In the genomic region with DNA sequence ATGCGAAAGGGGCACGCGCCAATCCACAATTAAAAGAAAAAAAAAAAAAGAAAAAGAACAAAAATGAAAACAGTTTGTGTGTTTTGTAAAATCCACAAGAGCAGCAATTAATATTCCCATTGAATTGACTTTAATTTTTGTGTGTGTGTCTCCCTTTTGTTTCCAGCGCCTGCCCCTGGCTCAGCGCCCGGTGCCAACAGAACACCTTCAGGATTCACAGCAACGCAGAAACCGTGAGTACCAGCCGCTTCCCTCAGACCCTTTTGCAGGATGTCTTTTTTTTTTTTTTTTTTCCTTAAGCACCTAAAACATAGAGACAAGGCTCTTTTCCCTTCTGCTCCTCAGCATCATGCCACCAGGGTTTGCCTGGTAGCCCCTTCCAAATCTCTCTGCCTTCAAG, we compare ENCODE assay signal across 12 mouse cellular contexts.
A peak's percentile ranks its signal among the peaks of the same experiment; 100 is the strongest.
DNase-seq lines count a peak whose midpoint lies in the region; ATAC-seq lines count a peak whose summit lies in the region.
"Had no signal": no experiment of that assay in that cellular context is flagged by ENCODE, and none has a peak within 500 bp of the region (broad histone marks: within the 10 kb centered on the region; RNA-seq: fewer than 3 reads in every experiment).

No protein-coding gene starts in this region.

- ATAC-seq in forebrain, embryonic 12.5 days (ENCODE audit: low FRiP score), result no peak
- ATAC-seq in forebrain, embryonic 11.5 days (replicated peaks; ENCODE audit: low FRiP score), result no peak
- ATAC-seq in neural tube, embryonic 11.5 days (ENCODE audit: insufficient read depth, low FRiP score, low TSS enrichment), result no peak
- ATAC-seq in hindbrain, embryonic 16.5 days, result no peak
- no peak for ATAC-seq in monocyte, adult 5-6 weeks (replicated peaks; ENCODE audit: insufficient number of reproducible peaks, low FRiP score, low TSS enrichment, poor library complexity, severe bottlenecking)
- no peak for ATAC-seq in heart, embryonic 12.5 days (ENCODE audit: insufficient number of reproducible peaks, low FRiP score)

- no peak overlapping the region for H3K9ac ChIP-seq in forebrain, embryonic 12.5 days
- H3K9ac ChIP-seq in forebrain, embryonic 11.5 days (ENCODE audit: low read length), result no peak overlapping the region
- H3K9ac ChIP-seq in neural tube, embryonic 11.5 days (ENCODE audit: low read length), result no peak overlapping the region
- peak overlapping the region; percentile 60 for H3K9ac ChIP-seq in hindbrain, embryonic 16.5 days (ENCODE audit: low read depth, low read length)
- H3K9ac ChIP-seq in heart, embryonic 12.5 days, result no peak overlapping the region
- H3K9ac ChIP-seq: lung, embryonic 14.5 days had no signal

- peak overlapping the region; percentile 50 for H3K27ac ChIP-seq in forebrain, embryonic 12.5 days
- H3K27ac ChIP-seq in forebrain, embryonic 11.5 days (ENCODE audit: low read depth, low read length), result no peak overlapping the region
- H3K27ac ChIP-seq in neural tube, embryonic 11.5 days (ENCODE audit: low read depth, low read length), result peak overlapping the region; percentile 14; the same call in 1 of the 2 replicates
- peak overlapping the region; percentile 83 for H3K27ac ChIP-seq in hindbrain, embryonic 16.5 days (ENCODE audit: low read depth, low read length)
- H3K27ac ChIP-seq in heart, embryonic 12.5 days (ENCODE audit: poor library complexity, severe bottlenecking), result no peak overlapping the region
- H3K27ac ChIP-seq: heart, embryonic 10.5 days had no signal

- H3K36me3 ChIP-seq in forebrain, embryonic 12.5 days (replicated peaks), result no peaks in the 10 kb centered on the region
- H3K36me3 ChIP-seq in forebrain, embryonic 11.5 days (ENCODE audit: control insufficient read depth, insufficient read depth, low read length), result no peaks in the 10 kb centered on the region
- H3K36me3 ChIP-seq in neural tube, embryonic 11.5 days (ENCODE audit: control insufficient read depth, insufficient read depth, low read length), result no peaks in the 10 kb centered on the region
- H3K36me3 ChIP-seq in hindbrain, embryonic 16.5 days (ENCODE audit: control insufficient read depth, insufficient read depth, low read length), result no peaks in the 10 kb centered on the region
- no peaks in the 10 kb centered on the region for H3K36me3 ChIP-seq in heart, embryonic 12.5 days
- H3K36me3 ChIP-seq: heart, embryonic 10.5 days had no signal

- no peaks in the 10 kb centered on the region for H3K9me3 ChIP-seq in forebrain, embryonic 12.5 days
- no peaks in the 10 kb centered on the region for H3K9me3 ChIP-seq in forebrain, embryonic 11.5 days (ENCODE audit: control insufficient read depth, low read length)
- H3K9me3 ChIP-seq in neural tube, embryonic 11.5 days (ENCODE audit: control insufficient read depth, low read length), result no peaks in the 10 kb centered on the region
- no peaks in the 10 kb centered on the region for H3K9me3 ChIP-seq in hindbrain, embryonic 16.5 days (ENCODE audit: control insufficient read depth, low read length)
- H3K9me3 ChIP-seq in heart, embryonic 12.5 days (replicated peaks), result no peaks in the 10 kb centered on the region
- H3K9me3 ChIP-seq: heart, embryonic 10.5 days had no signal

- peak overlapping the region; percentile 37 for H3K4me2 ChIP-seq in forebrain, embryonic 12.5 days
- H3K4me2 ChIP-seq in forebrain, embryonic 11.5 days (ENCODE audit: low read depth, low read length, severe bottlenecking), result no peak overlapping the region
- peak overlapping the region; percentile 11; the same call in 1 of the 2 replicates for H3K4me2 ChIP-seq in neural tube, embryonic 11.5 days (ENCODE audit: low read depth)
- peak overlapping the region; percentile 64 for H3K4me2 ChIP-seq in hindbrain, embryonic 16.5 days (ENCODE audit: low read length)
- H3K4me2 ChIP-seq in heart, embryonic 12.5 days, result no peak overlapping the region
- H3K4me2 ChIP-seq: lung, embryonic 14.5 days had no signal

- DNase-seq in forebrain, embryonic 11.5 days (ENCODE audit: low spot score), result no peak
- DNase-seq in neural tube, embryonic 11.5 days (ENCODE audit: low spot score), result no peak
- DNase-seq in neural tube, embryonic 10.5 days (ENCODE audit: extremely low spot score, low spot score), result no peak
- DNase-seq in telencephalon, adult 2 months (ENCODE audit: low read depth, low spot score), result peak; percentile 4
- DNase-seq: adrenal gland, postnatal 25 days; embryo, embryonic 11 days; lung, embryonic 14.5 days had no signal

- peak overlapping the region; percentile 17 for H3K4me3 ChIP-seq in forebrain, embryonic 12.5 days (replicated peaks)
- no peak overlapping the region for H3K4me3 ChIP-seq in forebrain, embryonic 11.5 days (ENCODE audit: low read depth, low read length)
- no peak overlapping the region for H3K4me3 ChIP-seq in neural tube, embryonic 11.5 days (ENCODE audit: low read depth, low read length)
- H3K4me3 ChIP-seq in hindbrain, embryonic 16.5 days (ENCODE audit: low read length), result peak overlapping the region; percentile 44
- no peak overlapping the region for H3K4me3 ChIP-seq in heart, embryonic 12.5 days
- H3K4me3 ChIP-seq: heart, embryonic 10.5 days had no signal

- H3K27me3 ChIP-seq in forebrain, embryonic 12.5 days, result peaks cover 14% of the 10 kb centered on the region
- no peaks in the 10 kb centered on the region; the same call in 1 of the 2 replicates for H3K27me3 ChIP-seq in forebrain, embryonic 11.5 days (ENCODE audit: control insufficient read depth, insufficient read depth, low read length)
- no peaks in the 10 kb centered on the region for H3K27me3 ChIP-seq in neural tube, embryonic 11.5 days (ENCODE audit: control insufficient read depth, insufficient read depth, low read length)
- H3K27me3 ChIP-seq in hindbrain, embryonic 16.5 days (replicated peaks; ENCODE audit: control insufficient read depth, insufficient read depth, low read length), result no peaks in the 10 kb centered on the region
- H3K27me3 ChIP-seq in heart, embryonic 12.5 days (replicated peaks), result no peaks in the 10 kb centered on the region

- H3K4me1 ChIP-seq in forebrain, embryonic 12.5 days, result peaks cover 58% of the 10 kb centered on the region
- H3K4me1 ChIP-seq in forebrain, embryonic 11.5 days (replicated peaks; ENCODE audit: control insufficient read depth, insufficient read depth, low read length), result peaks cover 4% of the 10 kb centered on the region; the same call in 1 of the 2 replicates
- 0 out of 2 replicates have a peak, but pooled peaks cover 7% of the 10 kb centered on the region for H3K4me1 ChIP-seq in neural tube, embryonic 11.5 days (ENCODE audit: control insufficient read depth, insufficient read depth, low read length)
- peaks cover 6% of the 10 kb centered on the region; the same call in 1 of the 2 replicates for H3K4me1 ChIP-seq in hindbrain, embryonic 16.5 days (ENCODE audit: control insufficient read depth, insufficient read depth, low read depth, low read length)
- 0 out of 2 replicates have a peak, but pooled peaks cover 3% of the 10 kb centered on the region for H3K4me1 ChIP-seq in heart, embryonic 12.5 days (replicated peaks)
- H3K4me1 ChIP-seq: heart, embryonic 10.5 days had no signal

- WGBS in forebrain, embryonic 12.5 days, result 45% methylated on average over 9 of the region's 9 CpGs
- WGBS in forebrain, embryonic 11.5 days, result 64% methylated on average over 9 of the region's 9 CpGs
- 78% methylated on average over 9 of the region's 9 CpGs for WGBS in neural tube, embryonic 11.5 days
- 28% methylated on average over 9 of the region's 9 CpGs for WGBS in hindbrain, embryonic 16.5 days
- 88% methylated on average over 9 of the region's 9 CpGs for WGBS in heart, embryonic 12.5 days

Comparison
In these comparisons a context has a peak if more than half of its experiments do, and no peak if none do; other contexts are left out.
1. H3K27ac ChIP-seq: peak in forebrain, embryonic 12.5 days (single experiment), neural tube, embryonic 11.5 days (single experiment) and hindbrain, embryonic 16.5 days (single experiment); none in forebrain, embryonic 11.5 days (single experiment) and heart, embryonic 12.5 days (single experiment).
2. H3K4me2 ChIP-seq: peak in forebrain, embryonic 12.5 days (single experiment), neural tube, embryonic 11.5 days (single experiment) and hindbrain, embryonic 16.5 days (single experiment); none in forebrain, embryonic 11.5 days (single experiment) and heart, embryonic 12.5 days (single experiment).
3. H3K4me3 ChIP-seq: peak in forebrain, embryonic 12.5 days (single experiment) and hindbrain, embryonic 16.5 days (single experiment); none in forebrain, embryonic 11.5 days (single experiment), neural tube, embryonic 11.5 days (single experiment) and heart, embryonic 12.5 days (single experiment).